In the genomic region with DNA sequence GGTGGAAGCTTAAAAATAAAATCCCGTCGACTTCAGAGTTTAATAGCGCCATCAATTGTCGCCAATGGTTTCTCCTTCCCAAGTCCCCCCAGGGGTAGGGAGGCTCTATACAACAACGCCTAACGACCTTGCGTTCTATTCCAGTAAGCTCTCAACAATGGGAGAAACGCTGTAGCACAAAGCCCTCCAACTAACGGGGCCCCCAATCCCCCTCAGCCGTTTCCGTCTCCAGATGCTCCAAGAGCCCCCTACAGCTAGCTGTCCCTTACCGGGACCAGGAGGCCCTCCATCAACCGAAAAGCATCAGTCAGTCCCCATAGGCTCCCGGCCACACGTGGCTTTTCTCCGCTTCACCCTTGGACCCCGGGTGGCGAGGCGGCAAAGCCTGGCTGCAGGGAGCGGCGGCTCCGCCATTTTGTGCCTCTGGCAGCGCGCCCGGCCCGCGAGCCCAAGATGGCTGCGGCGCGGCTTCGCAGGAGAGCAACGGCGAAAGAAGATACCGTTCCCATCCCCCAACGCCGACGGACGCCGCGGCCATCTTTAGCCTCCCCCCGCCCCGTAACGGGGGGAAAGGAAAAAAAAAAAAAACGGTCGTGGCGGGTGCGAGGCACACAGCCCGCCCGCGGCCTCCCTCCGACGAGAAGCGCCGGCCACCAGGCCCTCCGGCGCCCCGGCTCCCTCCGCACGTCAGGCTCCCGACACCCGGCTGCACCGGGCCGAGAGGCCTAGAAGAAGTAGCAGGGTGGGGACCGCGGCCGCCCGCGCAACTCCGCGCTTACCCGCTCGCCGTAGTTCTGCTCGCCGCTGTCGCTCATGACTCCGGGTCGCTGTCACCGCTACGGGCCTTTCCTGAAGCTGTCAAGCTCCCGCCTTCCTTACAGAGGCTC, we compare ENCODE assay signal across 1 mouse cellular context.
TF ChIP-seq lines count a peak whose summit lies in the region.

No protein-coding gene starts in this region.

TF ChIP-seq in CH12.LX, 34 proteins besides CTCF, POLR2A, EP300 and RAD21 (continued from another document):
- TF ChIP-seq IRF4 (IDR thresholded peaks at IDR 0.05; ENCODE audit: low read depth, low read length) (no peak), MYC (IDR thresholded peaks at IDR 0.05; ENCODE audit: low read depth, low read length) (no peak), NRF1 (IDR thresholded peaks at IDR 0.05; ENCODE audit: low read depth, low read length) (peak; percentile 83), CHD2 (IDR thresholded peaks at IDR 0.05; ENCODE audit: low read length) (peak; percentile 60; the same call in 1 of the 2 replicates), TCF12 (IDR thresholded peaks at IDR 0.05; ENCODE audit: low read depth, low read length) (0 out of 2 replicates have a peak, but pooled peaks have one; percentile 28), POLR2AphosphoS2 (IDR thresholded peaks at IDR 0.05; ENCODE audit: low read depth, low read length) (no peak), SMC3 (IDR thresholded peaks at IDR 0.05; ENCODE audit: low read depth, low read length) (no peak), RCOR1 (conservative IDR thresholded peaks at IDR 0.05; ENCODE audit: low read depth, low read length) (no peak; the same call in 1 of the 2 replicates), ZC3H11A (IDR thresholded peaks at IDR 0.05; ENCODE audit: low read depth, low read length) (peak; percentile 100), PAX5 (IDR thresholded peaks at IDR 0.05; ENCODE audit: low read length) (no peak), MAFK (IDR thresholded peaks at IDR 0.05; ENCODE audit: insufficient replicate concordance, low read length) (no peak), MAZ (IDR thresholded peaks at IDR 0.05; ENCODE audit: low read depth, low read length) (no peak), UBTF (IDR thresholded peaks at IDR 0.05; ENCODE audit: low read depth, low read length) (peak; percentile 55; the same call in 1 of the 2 replicates), E2F4 (IDR thresholded peaks at IDR 0.05; ENCODE audit: insufficient replicate concordance, low read depth, low read length) (peak; percentile 5; the same call in 1 of the 2 replicates), ELF1 (IDR thresholded peaks at IDR 0.05; ENCODE audit: low read depth, low read length) (no peak), ETS1 (conservative IDR thresholded peaks at IDR 0.05; ENCODE audit: low read depth, low read length) (no peak), JUN (IDR thresholded peaks at IDR 0.05; ENCODE audit: insufficient read depth, low read depth, low read length) (no peak), MXI1 (IDR thresholded peaks at IDR 0.05; ENCODE audit: low read depth, low read length) (no peak; the same call in 1 of the 2 replicates), USF2 (conservative IDR thresholded peaks at IDR 0.05; ENCODE audit: low read depth, low read length) (no peak), MEF2A (IDR thresholded peaks at IDR 0.05; ENCODE audit: borderline replicate concordance, low read depth, low read length) (0 out of 2 replicates have a peak, but pooled peaks have one; percentile 36), BHLHE40 (IDR thresholded peaks at IDR 0.05; ENCODE audit: low read depth, low read length) (no peak; the same call in 1 of the 2 replicates), HCFC1 (IDR thresholded peaks at IDR 0.05; ENCODE audit: low read depth, low read length) (peak; percentile 68), ZMIZ1 (IDR thresholded peaks at IDR 0.05; ENCODE audit: low read depth, low read length) (0 out of 2 replicates have a peak, but pooled peaks have one; percentile 8)
